Mouse (Mus musculus) heart, embryonic 14.5 days (tissue): ENCODE results near the gene Hnf1b. TPM values are rescaled to one million over a fixed set of nuclear protein-coding genes. Genes with fewer than 3 reads are reported as not detected.

Experiments used
- ATAC-seq: fragments of 200-750 bp; cut with Nextera tagmentation; 2 replicates; pipeline ENCODE4 v1.8.0; 2017; ENCODE audit warnings: low read depth, moderate TSS enrichment; ENCODE audit not compliant: insufficient number of reproducible peaks, insufficient read depth, low FRiP score
- H3K27ac ChIP-seq, 2 experiments: fragments of 200-500 bp in 1 of 2; fragments of 300-500 bp in 1 of 2; sonication (generic) in 1 of 2; replicated peaks in 1 of 2; 2 replicates each; pipeline ENCODE4 v1.5.1; 2012 to 2014; ENCODE audit warnings: low read depth in 2 of 2, low read length in 2 of 2, control low read depth in 1 of 2, mild to moderate bottlenecking in 1 of 2, mixed read lengths in 1 of 2; ENCODE audit not compliant: control insufficient read depth in 1 of 2, insufficient read depth in 1 of 2
- H3K27me3 ChIP-seq: fragments of 300-500 bp; sonication (generic); 2 replicates; pipeline ENCODE4 v1.6.1; 2014; ENCODE audit warnings: mild to moderate bottlenecking, low read length, control low read depth; ENCODE audit not compliant: control insufficient read depth, insufficient read depth
- H3K36me3 ChIP-seq: fragments of 300-500 bp; sonication (generic); 2 replicates; pipeline ENCODE4 v1.6.1; 2014; ENCODE audit warnings: mild to moderate bottlenecking, control low read depth, low read length, mixed read lengths; ENCODE audit not compliant: control insufficient read depth, insufficient read depth
- H3K4me1 ChIP-seq, 2 experiments: fragments of 200-500 bp in 1 of 2; fragments of 300-500 bp in 1 of 2; sonication (generic) in 1 of 2; 2 replicates each; pipeline ENCODE4 v1.6.1; 2012 to 2014; ENCODE audit warnings: low read length in 2 of 2, control low read depth in 1 of 2, mixed read lengths in 1 of 2; ENCODE audit not compliant: control insufficient read depth in 2 of 2, insufficient read depth in 2 of 2
- H3K4me2 ChIP-seq: fragments of 300-500 bp; sonication (generic); 2 replicates; pipeline ENCODE4 v1.6.1; 2014; ENCODE audit warnings: mild to moderate bottlenecking, low read length
- H3K4me3 ChIP-seq, 2 experiments: fragments of 200-500 bp in 1 of 2; fragments of 300-500 bp in 1 of 2; sonication (generic) in 1 of 2; 2 replicates each; pipeline ENCODE4 v1.5.1; 2012 to 2014; ENCODE audit warnings: low read length in 2 of 2, mild to moderate bottlenecking in 2 of 2, control low read depth in 1 of 2, low read depth in 1 of 2, moderate library complexity in 1 of 2; ENCODE audit not compliant: control insufficient read depth in 1 of 2, insufficient read depth in 1 of 2
- H3K9ac ChIP-seq: fragments of 300-500 bp; sonication (generic); 2 replicates; pipeline ENCODE4 v1.6.1; 2014; ENCODE audit warnings: mild to moderate bottlenecking, low read length
- H3K9me3 ChIP-seq: fragments of 300-500 bp; sonication (generic); 2 replicates; pipeline ENCODE4 v1.6.1; 2016; ENCODE audit warnings: low read length, control low read depth; ENCODE audit not compliant: control insufficient read depth
- WGBS: fragments of 180-500 bp; shearing (Covaris S2); extraction: QIAGEN DNeasy Blood & Tissue Kit; methylation state at CpG from one replicate; pipeline ENCODE4 v1.1.7; 2014; 5-methylcytosine and 5-hydroxymethylcytosine counted together
- polyA plus RNA-seq: library from polyadenylated mRNA; unstranded; fragments of >200 nt; fragmentation: Nextera tagmentation; extraction: Ambion mirVana; gene quantifications from 2 replicates; pipeline ENCODE4 v1.2.1, GENCODE M21; 2014

Hnf1b gene
- polyA plus RNA-seq, 1 experiment from 2014 or later, result 0.11 TPM

DNA sequence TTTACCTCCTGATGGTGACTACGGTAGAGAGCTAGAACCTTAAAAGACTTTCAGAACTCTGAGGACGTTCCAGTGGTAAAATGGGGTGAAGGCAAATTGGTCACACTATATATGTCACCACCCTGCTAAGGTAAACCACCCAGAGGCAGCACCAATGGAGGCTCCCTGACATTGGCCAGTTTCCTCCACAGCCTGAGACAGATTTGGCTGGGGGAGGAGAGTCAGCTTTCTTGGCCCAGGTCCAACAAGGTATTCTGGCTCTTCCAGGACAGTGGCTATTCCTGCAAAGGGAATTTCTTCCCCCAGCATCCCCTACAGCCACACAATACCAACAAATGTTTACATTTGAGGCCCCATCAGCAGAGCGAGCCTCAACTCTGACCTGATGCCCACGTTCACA is 31.9 kb upstream of the Hnf1b start:
- peaks cover 20% of the 10 kb centered on the region; the same call in 1 of the 2 replicates for H3K27me3 ChIP-seq
- ATAC-seq, result no peak

GRCm38 (mm10) chr11:83818591-83819127 is 31.2 kb upstream of the Hnf1b start:
- Histone ChIP-seq H3K36me3 (no peaks in the 10 kb centered on the region), H3K9ac (no peak overlapping the region), H3K4me1 (no peaks in the 10 kb centered on the region), H3K4me3 (no peak overlapping the region), H3K27ac (no peak overlapping the region), H3K4me2 (no peak overlapping the region), H3K27me3 (peaks cover 20% of the 10 kb centered on the region; the same call in 1 of the 2 replicates), H3K9me3 (no peaks in the 10 kb centered on the region)
- ATAC-seq, result no peak
- WGBS, result 55% methylated on average over 9 of the region's 9 CpGs

More for the DNA sequence above, 31.9 kb upstream of the Hnf1b start:
- 60% methylated on average over 4 of the region's 4 CpGs for WGBS
- no peaks in the 10 kb centered on the region for H3K4me1 ChIP-seq
- no peaks in the 10 kb centered on the region for H3K9me3 ChIP-seq
- no peak overlapping the region for H3K4me3 ChIP-seq
- H3K36me3 ChIP-seq, result no peaks in the 10 kb centered on the region
- no peak overlapping the region for H3K4me2 ChIP-seq
- no peak overlapping the region for H3K27ac ChIP-seq
- H3K9ac ChIP-seq, result no peak overlapping the region

DNA sequence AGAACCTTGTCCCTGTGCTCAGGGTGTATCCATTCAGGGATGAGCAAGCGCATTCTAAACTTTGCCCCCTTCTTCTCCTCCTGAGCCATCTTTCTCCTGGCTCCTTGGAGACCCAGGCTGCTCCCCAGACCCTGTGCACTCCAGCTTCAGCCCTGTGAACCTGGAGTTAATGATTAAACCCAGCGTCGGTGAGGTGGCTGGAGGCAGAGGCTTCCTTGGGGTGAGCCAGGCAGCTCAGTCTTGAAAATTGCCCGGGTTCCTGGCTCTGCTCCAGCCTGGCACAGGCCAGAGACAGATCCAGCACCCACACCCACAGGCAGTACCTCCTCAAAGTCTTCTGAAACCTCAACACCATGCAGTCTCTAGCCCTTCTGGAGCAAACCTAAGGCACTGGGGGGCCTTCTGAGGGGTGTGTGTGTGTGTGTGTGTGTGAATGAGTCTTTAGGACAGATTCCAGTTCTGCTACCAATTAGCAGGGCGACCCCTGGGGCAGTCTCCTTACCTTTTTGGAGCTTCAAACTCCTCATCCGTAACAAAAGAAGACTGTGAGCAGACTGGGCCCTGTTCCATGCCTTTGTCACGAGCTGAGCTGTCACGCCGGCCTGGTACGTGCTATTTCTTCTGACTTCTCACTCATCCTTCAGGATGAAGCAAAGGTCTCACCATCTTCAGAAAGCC is 29.9 kb upstream of the Hnf1b start:
- Histone ChIP-seq H3K27me3 (peaks cover 17% of the 10 kb centered on the region; the same call in 1 of the 2 replicates), H3K4me3 (no peak overlapping the region), H3K9me3 (no peaks in the 10 kb centered on the region), H3K4me2 (no peak overlapping the region), H3K9ac (no peak overlapping the region), H3K4me1 (no peaks in the 10 kb centered on the region), H3K27ac (no peak overlapping the region), H3K36me3 (no peaks in the 10 kb centered on the region)
- WGBS, result 68% methylated on average over 10 of the region's 10 CpGs
- ATAC-seq, result no peak

GRCm38 (mm10) chr11:83826142-83826541 is 23.7 kb upstream of the Hnf1b start:
- no peak overlapping the region for H3K4me3 ChIP-seq
- no peak overlapping the region for H3K4me2 ChIP-seq
- H3K9me3 ChIP-seq, result no peaks in the 10 kb centered on the region
- H3K9ac ChIP-seq, result no peak overlapping the region
- no peaks in the 10 kb centered on the region for H3K4me1 ChIP-seq
- 90% methylated on average over 3 of the region's 3 CpGs for WGBS
- H3K27ac ChIP-seq, result no peak overlapping the region
- H3K27me3 ChIP-seq, result no peaks in the 10 kb centered on the region
- no peak for ATAC-seq
- no peaks in the 10 kb centered on the region for H3K36me3 ChIP-seq

DNA sequence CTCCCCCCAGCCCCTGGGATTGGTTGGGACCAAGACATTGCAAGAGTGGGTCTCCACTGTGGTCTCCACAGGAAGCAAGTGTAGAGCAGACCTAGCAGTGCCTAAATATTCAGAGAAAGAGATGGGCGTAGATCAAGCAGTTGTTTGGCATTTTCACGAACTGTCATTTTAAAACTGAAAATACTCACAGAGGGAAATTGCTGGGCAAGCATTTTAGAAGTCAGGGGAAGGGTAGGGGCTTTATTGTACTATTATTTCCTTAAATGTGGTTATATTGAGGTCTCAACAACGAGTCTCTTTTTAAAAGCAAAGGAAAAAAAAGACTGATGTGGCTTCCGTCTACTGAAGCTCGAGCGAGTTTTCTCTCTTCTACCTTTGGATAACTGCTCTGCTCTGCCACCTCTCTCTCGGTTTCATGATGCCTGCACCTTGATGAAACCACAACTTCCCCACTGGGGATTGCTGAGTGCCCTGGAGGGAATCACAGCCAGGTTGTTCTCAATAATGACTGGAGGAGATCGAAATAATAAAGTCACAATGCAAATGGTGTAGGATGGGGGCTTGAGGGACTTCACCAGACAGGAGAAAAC is 21.2 kb upstream of the Hnf1b start:
- no peak for ATAC-seq
- H3K4me3 ChIP-seq, result no peak overlapping the region

DNA sequence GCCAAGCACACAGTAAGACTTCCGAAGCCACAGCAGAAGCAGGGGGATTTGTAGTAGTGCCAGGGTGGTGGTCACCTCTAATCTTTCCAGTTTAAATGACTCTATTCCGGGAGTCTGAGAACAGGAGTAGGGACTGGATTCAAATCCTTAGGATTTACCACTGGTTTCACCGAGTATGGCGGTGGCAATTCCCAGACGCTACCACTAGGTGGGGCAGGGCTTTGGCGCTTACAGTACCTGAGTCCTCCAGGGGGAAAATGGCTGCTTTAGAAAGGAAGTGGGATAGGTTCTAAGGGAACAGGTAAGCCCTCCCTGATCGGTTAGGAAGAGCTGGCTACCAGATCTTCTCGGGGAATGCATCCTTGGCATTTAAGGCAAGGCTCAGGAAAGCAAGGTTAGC is 17.5 kb upstream of the Hnf1b start:
- Histone ChIP-seq H3K27ac (no peak overlapping the region), H3K27me3 (no peaks in the 10 kb centered on the region), H3K9me3 (no peaks in the 10 kb centered on the region), H3K4me3 (no peak overlapping the region), H3K4me2 (no peak overlapping the region), H3K4me1 (no peaks in the 10 kb centered on the region), H3K36me3 (no peaks in the 10 kb centered on the region), H3K9ac (no peak overlapping the region)
- 37% methylated on average over 8 of the region's 8 CpGs for WGBS
- no peak for ATAC-seq

More for the DNA sequence above, 21.2 kb upstream of the Hnf1b start:
- Histone ChIP-seq H3K4me1 (no peaks in the 10 kb centered on the region), H3K9ac (no peak overlapping the region), H3K27ac (no peak overlapping the region), H3K4me2 (no peak overlapping the region), H3K36me3 (no peaks in the 10 kb centered on the region), H3K27me3 (no peaks in the 10 kb centered on the region), H3K9me3 (no peaks in the 10 kb centered on the region)
- 78% methylated on average over 8 of the region's 8 CpGs for WGBS

- H3K9ac ChIP-seq, result no peak overlapping the region
- H3K27me3 ChIP-seq, result no peaks in the 10 kb centered on the region
- H3K4me2 ChIP-seq, result no peak overlapping the region
- no peak overlapping the region for H3K4me3 ChIP-seq
- 83% methylated on average over 5 of the region's 6 CpGs for WGBS
- no peaks in the 10 kb centered on the region for H3K9me3 ChIP-seq
- no peaks in the 10 kb centered on the region for H3K4me1 ChIP-seq
- no peak for ATAC-seq
- H3K36me3 ChIP-seq, result no peaks in the 10 kb centered on the region
- H3K27ac ChIP-seq, result no peak overlapping the region
These were observed 16.3 kb upstream of the Hnf1b start for GRCm38 (mm10) chr11:83833517-83833916.
